Mouse (Mus musculus): ENCODE measurements at regions not wholly inside any gene's neighbourhood (a gene's known extent, or its start where the extent isn't known, plus 50 kb on each side); places are given as distances from the start of the nearest gene placed in this dataset.

GRCm38 (mm10) chr19:15465063-15465760, 481.9 kb downstream of the Psat1 start:
- TF ChIP-seq CTCF (IDR thresholded peaks at IDR 0.05; ENCODE audit: low read depth, low read length): no peak
- TF ChIP-seq POLR2A (IDR thresholded peaks at IDR 0.05; ENCODE audit: borderline replicate concordance, low read depth, low read length): no peak
